Mouse (Mus musculus): ENCODE results near the gene Fer1l4. TPM values are rescaled to one million over a fixed set of nuclear protein-coding genes. Genes with fewer than 3 reads are reported as not detected.

Fer1l4 gene
- polyA plus RNA-seq, 1 experiment from 2014 or later, result 0.09 TPM

DNA sequence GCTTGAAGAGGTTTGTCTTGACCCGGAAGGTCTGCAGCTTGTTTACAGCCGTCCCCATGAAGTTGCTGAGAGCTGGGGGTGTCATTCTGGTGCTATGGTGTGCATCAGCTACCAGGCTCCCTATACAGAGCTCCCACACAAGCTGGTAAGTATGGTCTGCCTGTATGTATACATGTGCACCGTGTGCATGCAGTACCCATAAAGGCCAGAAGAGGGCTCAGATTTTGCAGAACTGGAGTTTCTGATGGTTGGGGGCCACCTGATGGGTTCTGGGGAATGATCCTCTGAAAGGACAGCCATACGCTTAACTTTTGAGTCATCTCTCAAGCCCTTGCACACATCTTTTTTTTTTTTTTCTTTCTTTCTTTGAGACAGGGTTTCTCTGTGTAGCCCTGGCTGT, 47.4 kb downstream of the Fer1l4 start:
- Histone ChIP-seq H3K4me1 (peaks cover 16% of the 10 kb centered on the region), H3K4me3 (replicated peaks) (no peak overlapping the region), H3K27me3 (replicated peaks) (no peaks in the 10 kb centered on the region), H3K9ac (replicated peaks) (no peak overlapping the region), H3K36me3 (peaks cover 12% of the 10 kb centered on the region), H3K4me2 (no peak overlapping the region), H3K27ac (replicated peaks) (no peak overlapping the region), H3K9me3 (replicated peaks) (no peaks in the 10 kb centered on the region)
- WGBS, result 93% methylated on average over 4 of the region's 4 CpGs
- ATAC-seq (ENCODE audit: low FRiP score), result no peak

DNA sequence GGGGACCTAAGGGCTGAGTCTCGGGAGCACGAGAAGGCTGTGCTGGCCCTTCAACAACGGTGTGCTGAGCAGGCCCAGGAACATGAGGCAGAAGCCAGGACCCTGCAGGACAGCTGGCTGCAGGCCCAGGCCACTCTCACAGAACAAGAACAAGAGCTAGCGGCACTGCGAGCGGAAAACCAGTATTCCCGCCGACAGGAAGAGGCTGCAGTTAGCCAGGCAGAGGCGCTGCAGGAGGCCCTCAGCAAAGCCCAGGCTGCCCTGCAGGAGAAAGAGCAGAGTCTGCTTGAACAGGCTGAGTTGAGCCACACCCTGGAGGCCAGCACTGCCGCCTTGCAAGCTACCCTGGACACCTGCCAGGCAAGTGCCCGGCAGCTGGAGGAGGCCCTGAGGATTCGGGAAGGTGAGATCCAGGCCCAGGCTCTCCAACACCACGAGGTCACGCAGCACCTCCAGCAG, 60.9 kb downstream of the Fer1l4 start:
- Histone ChIP-seq H3K27ac (replicated peaks) (no peak overlapping the region), H3K4me3 (replicated peaks) (no peak overlapping the region), H3K27me3 (replicated peaks) (no peaks in the 10 kb centered on the region), H3K9me3 (replicated peaks) (no peaks in the 10 kb centered on the region), H3K4me1 (no peaks in the 10 kb centered on the region), H3K9ac (replicated peaks) (no peak overlapping the region), H3K36me3 (peaks cover 96% of the 10 kb centered on the region), H3K4me2 (no peak overlapping the region)
- no peak for ATAC-seq (ENCODE audit: low FRiP score)
- WGBS, result 80% methylated on average over 14 of the region's 14 CpGs

DNA sequence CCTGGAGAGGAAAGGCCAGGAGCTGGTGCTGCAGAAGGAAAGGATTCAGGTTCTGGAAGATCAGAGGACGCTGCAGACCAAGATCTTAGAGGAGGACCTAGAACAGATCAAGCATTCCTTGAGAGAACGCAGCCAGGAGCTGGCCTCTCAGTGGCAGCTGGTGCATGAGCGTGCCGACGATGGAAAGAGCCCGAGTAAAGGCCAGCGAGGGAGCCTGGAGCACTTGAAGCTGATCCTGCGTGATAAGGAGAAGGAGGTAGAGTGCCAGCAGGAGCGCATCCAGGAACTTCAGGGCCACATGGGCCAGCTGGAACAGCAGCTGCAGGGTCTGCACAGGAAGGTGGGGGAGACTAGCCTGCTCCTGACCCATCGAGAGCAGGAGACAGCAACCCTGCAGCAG, 61.6 kb downstream of the Fer1l4 start:
- Histone ChIP-seq H3K36me3 (peaks cover 96% of the 10 kb centered on the region), H3K4me1 (no peaks in the 10 kb centered on the region), H3K9ac (replicated peaks) (no peak overlapping the region), H3K4me2 (no peak overlapping the region), H3K27me3 (replicated peaks) (no peaks in the 10 kb centered on the region), H3K4me3 (replicated peaks) (no peak overlapping the region), H3K9me3 (replicated peaks) (no peaks in the 10 kb centered on the region), H3K27ac (replicated peaks) (no peak overlapping the region)
- no peak for ATAC-seq (ENCODE audit: low FRiP score)
- 95% methylated on average over 10 of the region's 10 CpGs for WGBS

- H3K9ac ChIP-seq (replicated peaks), result no peak overlapping the region
- no peak overlapping the region for H3K4me2 ChIP-seq
- no peak overlapping the region for H3K4me3 ChIP-seq (replicated peaks)
- no peaks in the 10 kb centered on the region for H3K9me3 ChIP-seq (replicated peaks)
- no peak for ATAC-seq (ENCODE audit: low FRiP score)
- H3K27me3 ChIP-seq (replicated peaks), result no peaks in the 10 kb centered on the region
- no peaks in the 10 kb centered on the region for H3K4me1 ChIP-seq
- H3K36me3 ChIP-seq, result peaks cover 96% of the 10 kb centered on the region
- 79% methylated on average over 4 of the region's 4 CpGs for WGBS
- H3K27ac ChIP-seq (replicated peaks), result no peak overlapping the region
Measured at GRCm38 (mm10) chr2:155989085-155989484, 63.7 kb downstream of the Fer1l4 start.

DNA sequence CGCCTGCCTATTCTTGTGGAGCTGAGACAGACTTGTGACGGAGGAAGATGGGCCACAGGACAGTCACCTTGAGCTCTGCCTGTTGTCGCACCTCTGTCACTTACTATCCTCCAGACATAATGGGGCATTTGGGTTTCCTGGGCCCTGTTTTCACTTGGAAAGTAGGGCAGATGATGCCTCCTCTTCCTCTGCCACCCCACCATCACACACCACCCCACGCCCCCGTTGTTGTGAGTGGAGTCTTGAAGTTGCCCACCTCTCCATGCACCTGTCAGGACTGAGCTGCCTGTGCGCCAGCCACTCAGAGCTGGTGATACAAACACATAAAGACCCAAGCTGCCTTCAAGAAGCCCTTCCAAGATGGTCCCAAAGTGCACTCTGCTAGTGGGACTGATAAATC, 65.6 kb downstream of the Fer1l4 start:
- H3K27me3 ChIP-seq (replicated peaks), result no peaks in the 10 kb centered on the region
- H3K9me3 ChIP-seq (replicated peaks), result no peaks in the 10 kb centered on the region
- no peak overlapping the region for H3K27ac ChIP-seq (replicated peaks)
- no peak overlapping the region for H3K4me2 ChIP-seq
- H3K4me3 ChIP-seq (replicated peaks), result no peak overlapping the region
- no peaks in the 10 kb centered on the region for H3K4me1 ChIP-seq
- no peak overlapping the region for H3K9ac ChIP-seq (replicated peaks)
- ATAC-seq (ENCODE audit: low FRiP score), result no peak
- WGBS, result 97% methylated on average over 6 of the region's 6 CpGs
- peaks cover 94% of the 10 kb centered on the region for H3K36me3 ChIP-seq

GRCm38 (mm10) chr2:155985776-155986175, 67.0 kb downstream of the Fer1l4 start:
- H3K4me3 ChIP-seq (replicated peaks), result no peak overlapping the region
- H3K9me3 ChIP-seq (replicated peaks), result no peaks in the 10 kb centered on the region
- no peaks in the 10 kb centered on the region for H3K4me1 ChIP-seq
- no peak for ATAC-seq (ENCODE audit: low FRiP score)
- no peak overlapping the region for H3K4me2 ChIP-seq
- WGBS, result 94% methylated on average over 7 of the region's 7 CpGs
- no peaks in the 10 kb centered on the region for H3K27me3 ChIP-seq (replicated peaks)
- no peak overlapping the region for H3K27ac ChIP-seq (replicated peaks)
- no peak overlapping the region for H3K9ac ChIP-seq (replicated peaks)
- H3K36me3 ChIP-seq, result peaks cover 93% of the 10 kb centered on the region

GRCm38 (mm10) chr2:155979328-155979991, 73.3 kb downstream of the Fer1l4 start:
- no peaks in the 10 kb centered on the region for H3K4me1 ChIP-seq
- no peak overlapping the region for H3K4me3 ChIP-seq (replicated peaks)
- no peak overlapping the region for H3K27ac ChIP-seq (replicated peaks)
- H3K27me3 ChIP-seq (replicated peaks), result no peaks in the 10 kb centered on the region
- H3K9ac ChIP-seq (replicated peaks), result no peak overlapping the region
- ATAC-seq (ENCODE audit: low FRiP score), result no peak
- H3K9me3 ChIP-seq (replicated peaks), result no peaks in the 10 kb centered on the region
- 85% methylated on average over 5 of the region's 5 CpGs for WGBS
- H3K4me2 ChIP-seq, result no peak overlapping the region
- H3K36me3 ChIP-seq, result peaks cover 85% of the 10 kb centered on the region

- Histone ChIP-seq H3K27me3 (replicated peaks) (no peaks in the 10 kb centered on the region), H3K36me3 (peaks cover 84% of the 10 kb centered on the region), H3K4me2 (no peak overlapping the region), H3K27ac (replicated peaks) (no peak overlapping the region), H3K4me1 (no peaks in the 10 kb centered on the region), H3K9me3 (replicated peaks) (no peaks in the 10 kb centered on the region), H3K9ac (replicated peaks) (no peak overlapping the region), H3K4me3 (replicated peaks) (no peak overlapping the region)
- 77% methylated on average over 14 of the region's 14 CpGs for WGBS
- no peak for ATAC-seq (ENCODE audit: low FRiP score)
Measured at GRCm38 (mm10) chr2:155974087-155974731, 78.5 kb downstream of the Fer1l4 start.

DNA sequence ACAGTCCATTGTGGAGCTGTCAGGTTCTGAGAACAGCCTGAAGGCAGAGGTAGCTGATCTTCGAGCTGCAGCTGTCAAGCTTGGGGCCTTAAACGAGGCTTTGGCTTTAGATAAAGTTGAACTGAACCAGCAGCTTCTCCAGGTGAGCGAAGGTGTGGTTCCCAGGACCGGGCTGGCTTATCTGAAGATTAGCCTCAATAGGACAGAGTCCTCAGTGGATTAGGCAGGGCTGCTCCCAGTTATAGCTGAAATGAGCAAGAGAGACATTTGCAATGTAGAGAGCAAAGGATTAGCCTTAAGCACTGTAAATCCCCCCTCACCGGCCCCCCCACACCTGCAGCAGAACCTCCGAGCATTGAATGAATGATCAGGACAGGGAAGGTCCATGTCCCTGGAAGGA, 79.4 kb downstream of the Fer1l4 start:
- H3K9me3 ChIP-seq (replicated peaks), result no peaks in the 10 kb centered on the region
- H3K4me2 ChIP-seq, result no peak overlapping the region
- H3K4me1 ChIP-seq, result no peaks in the 10 kb centered on the region
- H3K36me3 ChIP-seq, result peaks cover 87% of the 10 kb centered on the region
- ATAC-seq (ENCODE audit: low FRiP score), result no peak
- no peak overlapping the region for H3K4me3 ChIP-seq (replicated peaks)
- H3K27me3 ChIP-seq (replicated peaks), result no peaks in the 10 kb centered on the region
- no peak overlapping the region for H3K9ac ChIP-seq (replicated peaks)
- H3K27ac ChIP-seq (replicated peaks), result no peak overlapping the region
- 84% methylated on average over 6 of the region's 6 CpGs for whole genome bisulfite sequencing

Other genes with a start within 250 kb of the Fer1l4 start
- 44.9 and 45.3 TPM in 2 replicates for gene BC029722, start 233.5 kb downstream of the Fer1l4 start, polyA plus RNA-seq (2015; fragmentation: Nextera tagmentation; extraction: Ambion mirVana)
- 153 and 171 TPM in 2 replicates for gene Eif6, start 226.0 kb downstream of the Fer1l4 start, polyA plus RNA-seq (2015; fragmentation: Nextera tagmentation; extraction: Ambion mirVana)
- gene Fam83c, start 218.1 kb downstream of the Fer1l4 start, polyA plus RNA-seq (2015; fragmentation: Nextera tagmentation; extraction: Ambion mirVana), result 0.52 and 0.72 TPM in 2 replicates
- gene Uqcc1, start 122.6 kb downstream of the Fer1l4 start, polyA plus RNA-seq (2015; fragmentation: Nextera tagmentation; extraction: Ambion mirVana), result 70.9 and 73.5 TPM in 2 replicates
- gene Gm15557, start 112.2 kb downstream of the Fer1l4 start, polyA plus RNA-seq (2015; fragmentation: Nextera tagmentation; extraction: Ambion mirVana), result not detected in 2 replicates
- gene Gdf5, start 107.6 kb downstream of the Fer1l4 start, polyA plus RNA-seq (2015; fragmentation: Nextera tagmentation; extraction: Ambion mirVana), result 0.59 and 1.2 TPM in 2 replicates
- 13.4 and 16.7 TPM in 2 replicates for gene Cep250, start 96.5 kb downstream of the Fer1l4 start, polyA plus RNA-seq (2015; fragmentation: Nextera tagmentation; extraction: Ambion mirVana)
- 1.6 and 2.1 TPM in 2 replicates for gene 6430550D23Rik, start 45.0 kb downstream of the Fer1l4 start, polyA plus RNA-seq (2015; fragmentation: Nextera tagmentation; extraction: Ambion mirVana)
- 395 and 438 TPM in 2 replicates for gene Ergic3, start 44.9 kb downstream of the Fer1l4 start, polyA plus RNA-seq (2015; fragmentation: Nextera tagmentation; extraction: Ambion mirVana)
- 5.9 and 6.4 TPM in 2 replicates for gene Spag4, start 12.2 kb upstream of the Fer1l4 start, polyA plus RNA-seq (2015; fragmentation: Nextera tagmentation; extraction: Ambion mirVana)
- 28.3 and 35.3 TPM in 2 replicates for gene Cpne1, start 59.0 kb upstream of the Fer1l4 start, polyA plus RNA-seq (2015; fragmentation: Nextera tagmentation; extraction: Ambion mirVana)
- gene Rbm12, start 59.0 kb upstream of the Fer1l4 start, polyA plus RNA-seq (2015; fragmentation: Nextera tagmentation; extraction: Ambion mirVana), result 17.7 and 21.9 TPM in 2 replicates
- gene Gm28036, start 74.1 kb upstream of the Fer1l4 start, polyA plus RNA-seq (2015; fragmentation: Nextera tagmentation; extraction: Ambion mirVana), result 11.0 and 12.1 TPM in 2 replicates
- 444 and 463 TPM in 2 replicates for gene Romo1, start 91.1 kb upstream of the Fer1l4 start, polyA plus RNA-seq (2015; fragmentation: Nextera tagmentation; extraction: Ambion mirVana)
- gene Nfs1, start 91.2 kb upstream of the Fer1l4 start, polyA plus RNA-seq (2015; fragmentation: Nextera tagmentation; extraction: Ambion mirVana), result 29.6 and 40.3 TPM in 2 replicates
- 420 and 462 TPM in 2 replicates for gene Rbm39, start 127.3 kb upstream of the Fer1l4 start, polyA plus RNA-seq (2015; fragmentation: Nextera tagmentation; extraction: Ambion mirVana)
- gene Phf20, start 143.5 kb upstream of the Fer1l4 start, polyA plus RNA-seq (2015; fragmentation: Nextera tagmentation; extraction: Ambion mirVana), result 122 and 130 TPM in 2 replicates

Measured in neural tube, embryonic 15.5 days (tissue).